Mouse (Mus musculus): Measurements from ENCODE around the gene Psmc5. TPM values are rescaled to one million over a fixed set of nuclear protein-coding genes. Genes with fewer than 3 reads are reported as not detected.

The Psmc5 gene
- total RNA-seq, 1 experiment from 2014 or later: 151 TPM

GRCm38 (mm10) chr11:106308162-106308561 is 52.2 kb downstream of the Psmc5 start:
- no peak for DNase-seq

- no peak for DNase-seq
These were observed 54.2 kb downstream of the Psmc5 start for GRCm38 (mm10) chr11:106310123-106310522.

Other genes starting within 250 kb of the Psmc5 start
- 0.21 TPM in 1 of 2 replicates, not detected in the other for gene Kcnh6, start 248.0 kb upstream of the Psmc5 start, total RNA-seq (2021)
- gene Dcaf7, start 219.3 kb upstream of the Psmc5 start, total RNA-seq (2021): 43.7 and 58.4 TPM in 2 replicates
- gene Taco1, start 190.1 kb upstream of the Psmc5 start, total RNA-seq (2021): 28.5 and 36.0 TPM in 2 replicates
- gene Map3k3, start 171.5 kb upstream of the Psmc5 start, total RNA-seq (2021): 35.2 and 50.6 TPM in 2 replicates
- not detected in 2 replicates for gene Gm10840, start 95.3 kb upstream of the Psmc5 start, total RNA-seq (2021)
- 10.6 and 16.4 TPM in 2 replicates for gene Limd2, start 95.3 kb upstream of the Psmc5 start, total RNA-seq (2021)
- gene Strada, start 54.0 kb upstream of the Psmc5 start, total RNA-seq (2021): 9.8 and 19.1 TPM in 2 replicates
- gene Ccdc47, start 39.8 kb upstream of the Psmc5 start, total RNA-seq (2021): 122 and 172 TPM in 2 replicates
- gene Ddx42, start 39.2 kb upstream of the Psmc5 start, total RNA-seq (2021): 57.1 and 64.5 TPM in 2 replicates
- gene Ftsj3, start 75 bp upstream of the Psmc5 start, total RNA-seq (2021): 52.5 and 72.1 TPM in 2 replicates
- 89.6 and 114 TPM in 2 replicates for gene Smarcd2, start 16.8 kb downstream of the Psmc5 start, total RNA-seq (2021)
- gene Tcam1, start 20.5 kb downstream of the Psmc5 start, total RNA-seq (2021): 0.36 TPM in 1 of 2 replicates, not detected in the other
- not detected in 2 replicates for gene Gh, start 45.7 kb downstream of the Psmc5 start, total RNA-seq (2021)
- gene Cd79b, start 58.6 kb downstream of the Psmc5 start, total RNA-seq (2021): 1.0 and 1.4 TPM in 2 replicates
- gene Scn4a, start 97.1 kb downstream of the Psmc5 start, total RNA-seq (2021): 0.03 TPM in 1 of 2 replicates, not detected in the other
- gene Prr29, start 109.3 kb downstream of the Psmc5 start, total RNA-seq (2021): not detected in 2 replicates
- 16.4 and 17.6 TPM in 2 replicates for gene Icam2, start 131.9 kb downstream of the Psmc5 start, total RNA-seq (2021)
- 107 and 122 TPM in 2 replicates for gene Ern1, start 231.7 kb downstream of the Psmc5 start, total RNA-seq (2021)